In the genomic region with DNA sequence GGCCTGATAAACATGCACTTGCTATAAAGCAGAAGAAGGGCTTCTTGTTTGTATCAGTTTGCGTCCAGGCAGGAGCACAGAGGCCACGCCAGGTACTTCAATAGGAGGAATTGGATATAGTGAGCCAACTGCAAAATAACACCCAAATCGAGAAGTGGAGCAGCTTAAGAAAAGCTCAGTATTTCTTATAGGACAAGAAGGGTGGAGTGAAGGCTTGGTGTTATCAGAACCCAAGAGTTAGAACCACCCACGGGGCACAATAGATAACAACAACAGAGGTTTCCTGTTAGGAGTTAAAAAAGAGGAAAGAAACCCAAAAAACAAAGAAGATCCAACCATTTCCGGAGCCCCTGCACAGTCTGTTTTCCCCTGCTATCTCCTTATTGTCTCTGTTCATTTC, we compare ENCODE assay signal across 11 mouse cellular contexts.
"Had no signal": no experiment of that assay in that cellular context is flagged by ENCODE, and none has a peak within 500 bp of the region (broad histone marks: within the 10 kb centered on the region; RNA-seq: fewer than 3 reads in every experiment).

No protein-coding gene starts in this region.

- H3K27me3 ChIP-seq: limb, embryonic 12.5 days; lung, embryonic 15.5 days; midbrain, embryonic 13.5 days had no signal

- H3K9me3 ChIP-seq: limb, embryonic 12.5 days; lung, embryonic 15.5 days; midbrain, embryonic 13.5 days had no signal

- ATAC-seq: midbrain, embryonic 13.5 days had no signal

- H3K27ac ChIP-seq: layer of hippocampus, adult 2 months; limb, embryonic 12.5 days; lung, embryonic 15.5 days; macrophage; midbrain, embryonic 13.5 days had no signal

- H3K4me1 ChIP-seq: limb, embryonic 12.5 days; lung, embryonic 15.5 days; midbrain, embryonic 13.5 days had no signal

- H3K4me3 ChIP-seq: layer of hippocampus, adult 2 months; limb, embryonic 12.5 days; lung, embryonic 15.5 days; midbrain, embryonic 13.5 days had no signal

- H3K9ac ChIP-seq: limb, embryonic 12.5 days; lung, embryonic 15.5 days; midbrain, embryonic 13.5 days had no signal

- H3K36me3 ChIP-seq: limb, embryonic 12.5 days; lung, embryonic 15.5 days; midbrain, embryonic 13.5 days had no signal

- DNase-seq: kidney, adult 18-20 months; kidney, postnatal 10 days; kidney, postnatal 4 days; lung, postnatal 14 days; thymus, adult 18-20 months; thymus, postnatal 14 days had no signal

- H3K4me2 ChIP-seq: limb, embryonic 12.5 days; lung, embryonic 15.5 days; midbrain, embryonic 13.5 days had no signal
